Mouse (Mus musculus): ENCODE results near the gene Gm38655. TPM values are rescaled to one million over a fixed set of nuclear protein-coding genes. Genes with fewer than 3 reads are reported as not detected.
A peak's percentile ranks its signal among the peaks of the same experiment; 100 is the strongest.

Gm38655 gene
- total RNA-seq (2015; ENCODE audit: low replicate concordance) (not detected in 2 replicates), total RNA-seq (2017; ENCODE audit: low replicate concordance) (not detected in 2 replicates)

- ATAC-seq (replicated peaks; ENCODE audit: low FRiP score, poor library complexity, severe bottlenecking) = no peak
These were observed at the start of gene Gm38655 for GRCm38 (mm10) chr17:25175411-25175810. TSS of gene Gm38655 (minus strand) at chr17:25175471.

DNA sequence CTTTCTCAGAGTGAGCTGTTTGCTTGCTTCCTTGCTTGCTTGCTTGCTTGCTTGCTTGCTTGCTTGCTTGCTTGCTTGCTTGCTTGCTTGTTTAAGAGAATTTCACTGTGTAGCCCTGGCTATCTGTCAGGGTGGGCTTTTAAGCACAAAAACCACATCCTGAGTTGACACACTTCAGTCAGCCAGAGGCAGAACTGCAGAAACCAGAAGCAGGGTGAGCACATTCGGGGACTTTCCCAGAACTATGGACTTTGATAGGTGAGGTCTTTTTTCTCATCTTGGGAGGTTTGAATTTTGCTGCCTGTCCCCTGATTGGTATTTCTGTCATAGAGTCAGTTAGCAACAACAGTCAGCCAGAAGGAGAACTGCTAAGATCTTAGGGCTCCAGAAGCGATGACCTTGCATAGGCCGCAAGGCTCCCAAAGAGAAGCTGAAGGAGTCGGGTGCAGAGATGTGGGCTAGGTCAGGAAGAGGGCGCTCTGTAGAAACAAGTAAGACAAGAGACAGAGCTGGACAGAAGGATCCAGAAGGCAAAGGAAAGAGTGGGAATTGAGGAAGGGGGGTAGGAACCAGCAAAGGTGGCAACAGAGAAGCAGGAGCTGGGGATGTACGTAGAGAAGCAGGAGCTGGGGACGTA is 49.4 kb upstream of the Gm38655 start:
- ATAC-seq (replicated peaks; ENCODE audit: low FRiP score, poor library complexity, severe bottlenecking) = no peak

DNA sequence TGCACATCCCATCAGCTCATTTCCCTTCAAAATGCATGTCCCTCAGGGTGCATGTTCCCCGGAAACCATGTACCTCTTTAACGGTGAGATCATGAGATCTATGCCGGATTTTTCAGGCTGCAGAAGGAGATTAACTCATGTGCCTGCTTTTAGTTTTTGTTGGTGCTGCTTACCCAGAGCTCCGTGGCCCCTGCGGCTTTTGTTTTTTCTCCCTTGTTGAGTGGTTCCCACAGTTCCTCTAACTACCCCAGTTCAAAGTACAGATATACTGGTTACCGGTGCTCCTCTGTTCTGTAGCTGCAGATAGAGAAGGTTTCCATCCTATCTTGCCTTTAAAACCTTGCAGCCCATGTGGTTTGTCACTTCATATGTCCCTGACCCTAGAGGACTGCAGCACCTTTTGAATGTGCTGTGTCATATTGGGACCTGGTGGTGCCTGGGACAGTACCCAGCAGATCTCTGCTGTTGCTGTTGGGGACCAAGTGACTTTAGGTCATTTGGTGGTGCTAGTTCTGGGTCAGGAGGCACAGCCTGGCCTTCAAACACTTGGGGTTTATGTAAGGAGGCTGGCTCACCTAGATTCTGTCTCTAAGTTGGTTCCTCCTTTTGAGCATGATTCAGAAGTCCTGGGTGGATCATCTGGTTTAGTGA is 47.8 kb upstream of the Gm38655 start:
- peak; percentile 58 for ATAC-seq (replicated peaks; ENCODE audit: low FRiP score, poor library complexity, severe bottlenecking)

GRCm38 (mm10) chr17:25222504-25222940 is 47.3 kb upstream of the Gm38655 start:
- peak; percentile 59 for ATAC-seq (replicated peaks; ENCODE audit: low FRiP score, poor library complexity, severe bottlenecking)

GRCm38 (mm10) chr17:25221821-25222503 is 46.7 kb upstream of the Gm38655 start:
- peak; percentile 41 for ATAC-seq (replicated peaks; ENCODE audit: low FRiP score, poor library complexity, severe bottlenecking)

GRCm38 (mm10) chr17:25220746-25221145 is 45.5 kb upstream of the Gm38655 start:
- ATAC-seq (replicated peaks; ENCODE audit: low FRiP score, poor library complexity, severe bottlenecking) = no peak

- no peak for ATAC-seq (replicated peaks; ENCODE audit: low FRiP score, poor library complexity, severe bottlenecking)
These were observed 44.4 kb upstream of the Gm38655 start for GRCm38 (mm10) chr17:25219492-25220295.

DNA sequence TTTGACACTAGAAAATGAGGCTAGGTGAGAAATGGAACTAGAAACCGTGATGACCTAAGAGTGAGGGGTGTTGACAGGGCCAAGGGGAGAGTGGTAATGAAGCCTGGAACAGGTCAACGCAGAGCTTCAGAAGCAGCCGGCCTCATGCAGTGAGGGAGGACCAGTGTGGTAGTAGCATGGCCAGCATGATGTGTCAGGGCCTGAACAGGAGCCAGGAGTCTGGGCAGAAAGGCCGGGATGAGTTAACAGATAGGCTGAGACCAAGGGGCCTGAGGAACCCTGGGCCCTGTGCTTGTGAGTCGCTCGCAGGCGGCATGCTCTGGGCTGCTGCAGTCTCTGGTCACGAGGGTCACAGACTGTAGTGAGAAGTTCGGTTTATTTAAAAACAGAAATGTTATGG is 43.7 kb upstream of the Gm38655 start:
- no peak for ATAC-seq (replicated peaks; ENCODE audit: low FRiP score, poor library complexity, severe bottlenecking)

GRCm38 (mm10) chr17:25215431-25215830 is 40.2 kb upstream of the Gm38655 start:
- ATAC-seq (replicated peaks; ENCODE audit: low FRiP score, poor library complexity, severe bottlenecking) = no peak

DNA sequence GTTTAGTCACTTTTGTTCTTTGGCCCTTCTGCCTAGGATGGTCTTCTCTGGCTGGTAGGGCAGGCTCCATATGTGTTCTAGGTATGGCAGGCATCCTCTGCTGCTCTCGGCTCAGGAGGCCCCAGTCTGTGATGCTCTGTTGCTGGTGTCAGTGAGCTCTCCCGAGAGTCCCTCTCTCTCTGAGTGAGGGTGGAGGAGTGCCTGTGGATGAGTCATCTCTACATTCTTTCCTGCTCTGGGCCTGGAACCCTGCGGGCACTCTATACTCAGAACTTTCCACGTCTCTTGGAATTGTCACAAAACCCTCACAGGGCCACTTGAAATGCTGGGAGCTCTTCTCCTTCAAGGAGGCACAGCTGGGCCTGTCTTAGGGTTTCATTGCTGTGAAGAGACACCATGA is 36.4 kb upstream of the Gm38655 start:
- no peak for ATAC-seq (replicated peaks; ENCODE audit: low FRiP score, poor library complexity, severe bottlenecking)

DNA sequence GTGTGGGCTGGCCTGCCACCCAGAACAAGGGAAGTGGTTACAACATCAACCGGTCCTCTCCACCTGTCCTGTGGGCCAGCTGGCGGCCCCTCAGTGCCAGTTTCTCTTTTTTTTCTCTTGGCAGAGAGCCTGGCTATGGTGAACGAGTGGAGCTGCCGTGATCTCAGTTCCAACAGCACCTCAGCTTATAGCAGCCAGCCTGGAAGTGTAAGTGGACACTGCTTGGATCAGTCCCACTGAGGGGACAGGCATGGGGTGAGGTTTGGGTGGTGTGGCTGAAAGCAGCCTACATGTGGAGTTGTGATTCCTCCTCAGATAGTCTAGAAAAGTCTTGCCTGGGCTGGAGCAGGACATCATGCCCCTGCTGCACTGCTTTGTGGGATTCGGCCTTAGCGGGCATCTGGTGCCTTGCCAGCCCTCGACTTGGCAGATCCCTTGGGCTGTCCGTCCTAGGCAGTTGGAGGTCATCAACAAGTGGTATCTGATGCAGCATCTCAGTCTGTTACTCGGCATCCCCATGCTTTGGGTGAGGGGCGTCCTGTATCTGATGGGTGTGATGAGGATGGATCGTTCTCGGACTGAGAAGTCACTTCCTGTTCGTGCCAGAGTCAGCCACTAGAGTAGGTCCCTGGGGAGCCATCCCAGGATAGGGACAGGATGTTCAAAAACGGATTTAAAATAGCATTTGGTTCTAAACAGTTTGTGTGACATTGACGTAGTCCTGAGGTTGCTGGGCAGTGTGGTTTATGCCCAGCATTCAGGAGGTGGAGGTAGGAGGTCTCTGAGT is 35.6 kb upstream of the Gm38655 start:
- ATAC-seq (replicated peaks; ENCODE audit: low FRiP score, poor library complexity, severe bottlenecking) = peak; percentile 37; the same call in 1 of the 2 replicates

DNA sequence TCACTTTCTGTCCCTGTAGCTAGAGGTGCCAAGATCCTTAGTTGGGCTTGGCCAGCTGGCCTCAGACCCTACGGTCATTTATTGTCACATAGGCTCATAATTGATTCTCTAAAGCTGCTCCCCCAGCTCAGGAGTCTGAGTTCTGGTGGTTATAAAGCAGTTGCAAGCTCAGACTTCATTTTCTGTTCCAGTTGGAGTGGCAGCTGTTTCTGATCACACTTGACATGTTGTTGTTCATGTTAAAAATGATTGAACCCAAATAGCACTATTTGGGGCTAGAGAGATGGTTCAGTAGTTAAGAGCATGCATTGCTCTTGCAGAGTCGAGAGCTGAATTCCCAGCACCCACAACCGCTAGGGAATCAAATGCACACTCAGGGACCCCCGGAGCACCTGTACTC is 34.7 kb upstream of the Gm38655 start:
- no peak for ATAC-seq (replicated peaks; ENCODE audit: low FRiP score, poor library complexity, severe bottlenecking)

DNA sequence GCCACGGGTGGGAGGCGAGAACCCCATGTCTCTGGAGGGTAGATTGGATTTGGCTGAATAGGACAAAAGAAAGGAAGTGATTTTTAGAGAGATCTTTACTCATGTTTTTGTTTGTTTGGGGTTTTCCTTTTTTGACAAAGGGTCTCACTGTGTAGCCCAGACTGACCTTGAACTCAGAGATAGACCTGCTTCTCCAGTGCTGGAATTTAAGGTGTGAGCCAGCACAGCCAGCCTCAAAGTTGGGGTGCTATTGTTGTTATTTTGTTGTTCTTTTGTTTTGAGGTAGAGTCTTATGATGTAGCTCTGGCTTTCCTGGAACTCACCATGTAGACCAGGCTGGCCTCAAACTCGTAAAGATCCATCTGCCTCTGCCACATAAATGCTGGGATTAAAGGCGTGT is 27.1 kb upstream of the Gm38655 start:
- no peak for ATAC-seq (replicated peaks; ENCODE audit: low FRiP score, poor library complexity, severe bottlenecking)

DNA sequence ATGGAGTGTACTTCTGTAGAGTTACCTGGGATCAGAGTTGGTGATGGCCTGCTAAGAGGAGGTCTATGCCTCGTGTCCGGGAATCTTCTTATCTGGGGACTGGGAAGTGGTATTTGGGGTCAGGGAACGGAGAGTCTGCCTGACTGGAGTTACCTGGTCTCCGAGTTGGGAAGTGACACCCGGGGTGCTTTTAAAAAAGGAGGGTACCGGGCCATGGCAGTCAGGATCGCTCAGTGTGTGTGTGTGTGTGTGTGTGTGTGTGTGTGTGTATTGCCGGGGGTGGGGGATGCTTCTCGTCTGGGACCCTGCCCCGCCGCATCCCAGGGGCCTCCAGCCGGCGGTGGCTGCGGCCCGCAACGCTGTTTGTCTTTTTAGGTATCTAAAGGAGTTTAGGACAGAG is 13.8 kb upstream of the Gm38655 start:
- ATAC-seq (replicated peaks; ENCODE audit: low FRiP score, poor library complexity, severe bottlenecking) = no peak

GRCm38 (mm10) chr17:25188150-25189031 is 13.1 kb upstream of the Gm38655 start, which contains the start of gene Unkl:
TSS of gene Unkl (plus strand) at chr17:25188397.
- no peak for ATAC-seq (replicated peaks; ENCODE audit: low FRiP score, poor library complexity, severe bottlenecking)

DNA sequence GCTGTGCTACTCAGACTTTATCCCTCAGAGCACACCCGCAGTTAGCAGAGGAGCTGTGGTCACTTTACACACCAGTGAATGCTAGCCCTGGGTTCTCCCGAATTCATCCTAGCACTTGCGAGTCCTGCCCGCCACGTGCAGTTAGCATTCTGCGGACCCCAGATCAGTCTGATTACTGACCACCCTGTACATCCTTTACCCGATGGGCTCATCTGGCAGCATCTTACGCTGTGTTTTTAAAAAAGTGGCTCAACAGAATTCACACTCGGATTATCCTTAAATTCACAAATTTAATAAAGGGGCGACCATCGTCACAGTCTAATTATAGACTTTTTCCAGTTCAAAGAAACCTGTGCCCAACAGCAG is 12.5 kb upstream of the Gm38655 start:
- no peak for ATAC-seq (replicated peaks; ENCODE audit: low FRiP score, poor library complexity, severe bottlenecking)

GRCm38 (mm10) chr17:25184961-25185360 is 9.7 kb upstream of the Gm38655 start:
- peak; percentile 11; the same call in 1 of the 2 replicates for ATAC-seq (replicated peaks; ENCODE audit: low FRiP score, poor library complexity, severe bottlenecking)

GRCm38 (mm10) chr17:25184129-25184691 is 8.9 kb upstream of the Gm38655 start, which contains the start of gene BC003965:
TSS of gene BC003965 (plus strand) at chr17:25184554.
- ATAC-seq (replicated peaks; ENCODE audit: low FRiP score, poor library complexity, severe bottlenecking) = peak; percentile 89
